Mouse (Mus musculus): ENCODE measurements around the gene Wwtr1. TPM values are rescaled to one million over a fixed set of nuclear protein-coding genes. Genes with fewer than 3 reads are reported as not detected.

The Wwtr1 gene
- polyA plus RNA-seq, 2 experiments, result 0.93 to 1.5 TPM

GRCm38 (mm10) chr3:57420660-57421059, 155.1 kb downstream of the Wwtr1 start:
- no peak for DNase-seq (ENCODE audit: low read depth in 3 of 3, low spot score in 3 of 3)
- Histone ChIP-seq H3K4me1 (replicated peaks; ENCODE audit: control insufficient read depth in 2 of 2, insufficient read depth in 2 of 2, low read length in 1 of 2) (peaks cover 0 to 3% of the 10 kb centered on the region in 2 experiments; a peak in 1 of 4 replicates), H3K4me3 (ENCODE audit: insufficient read depth in 1 of 2, low read depth in 2 of 2, low read length in 2 of 2) (no peak overlapping the region), H3K36me3 (replicated peaks; ENCODE audit: control insufficient read depth, insufficient read depth, low read depth) (no peaks in the 10 kb centered on the region), H3K9me3 (ENCODE audit: control insufficient read depth, low read length) (no peaks in the 10 kb centered on the region), H3K4me2 (ENCODE audit: low read depth) (no peak overlapping the region), H3K9ac (replicated peaks) (no peak overlapping the region), H3K27ac (no peak overlapping the region), H3K27me3 (ENCODE audit: control insufficient read depth, insufficient read depth, low read length) (no peaks in the 10 kb centered on the region)
- no peak for TF ChIP-seq CTCF (IDR thresholded peaks at IDR 0.05; ENCODE audit: low read depth)
- TF ChIP-seq EP300 (IDR thresholded peaks at IDR 0.05; ENCODE audit: low read depth), result no peak
- ATAC-seq (ENCODE audit: insufficient read depth), result no peak
- 68% methylated on average over 1 of the region's 1 CpGs for WGBS (ENCODE audit: insufficient replicate concordance)

- WGBS (ENCODE audit: insufficient replicate concordance), result 48% methylated on average over 2 of the region's 2 CpGs
- ATAC-seq (ENCODE audit: insufficient read depth), result no peak
- no peak for DNase-seq (ENCODE audit: low read depth in 3 of 3, low spot score in 3 of 3)
These were observed 155.5 kb downstream of the Wwtr1 start for GRCm38 (mm10) chr3:57420233-57420632.

DNA sequence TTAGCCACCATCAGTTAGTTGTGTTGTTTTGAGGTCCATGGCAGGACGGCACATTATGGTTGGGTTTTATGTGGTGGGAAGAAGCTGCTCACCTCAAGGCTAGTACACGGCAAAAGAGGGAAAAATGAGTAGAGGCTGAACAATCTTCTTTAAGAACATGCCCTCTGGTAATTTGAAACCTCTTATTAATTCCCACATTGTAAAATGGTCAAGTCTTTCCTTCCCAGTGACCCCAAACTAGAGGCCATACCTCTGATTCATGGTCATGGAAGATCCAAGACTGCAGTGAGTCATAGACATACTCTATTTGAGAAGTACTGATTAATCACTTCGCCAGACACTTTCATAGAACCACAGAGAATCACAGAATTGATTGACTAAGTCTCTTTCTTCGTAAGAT, 164.2 kb downstream of the Wwtr1 start:
- no peak for TF ChIP-seq EP300 (IDR thresholded peaks at IDR 0.05; ENCODE audit: low read depth)
- TF ChIP-seq CTCF (IDR thresholded peaks at IDR 0.05; ENCODE audit: low read depth), result no peak
- DNase-seq (ENCODE audit: low read depth in 3 of 3, low spot score in 3 of 3) (no peak), ATAC-seq (ENCODE audit: insufficient read depth) (no peak)
- H3K27ac ChIP-seq, result no peak overlapping the region
- no peaks in the 10 kb centered on the region for H3K27me3 ChIP-seq (ENCODE audit: control insufficient read depth, insufficient read depth, low read length)
- H3K9me3 ChIP-seq (ENCODE audit: control insufficient read depth, low read length), result no peaks in the 10 kb centered on the region
- H3K4me1 ChIP-seq (replicated peaks; ENCODE audit: control insufficient read depth in 2 of 2, insufficient read depth in 2 of 2, low read length in 1 of 2), result no peaks in the 10 kb centered on the region
- H3K36me3 ChIP-seq (replicated peaks; ENCODE audit: control insufficient read depth, insufficient read depth, low read depth), result no peaks in the 10 kb centered on the region
- H3K4me2 ChIP-seq (ENCODE audit: low read depth), result no peak overlapping the region
- no peak overlapping the region for H3K9ac ChIP-seq (replicated peaks)
- no peak overlapping the region for H3K4me3 ChIP-seq (ENCODE audit: insufficient read depth in 1 of 2, low read depth in 2 of 2, low read length in 2 of 2)
- WGBS (ENCODE audit: insufficient replicate concordance), result 57% methylated on average over 4 of the region's 4 CpGs

More at GRCm38 (mm10) chr3:57420233-57420632, 155.5 kb downstream of the Wwtr1 start:
- H3K27ac ChIP-seq, result no peak overlapping the region
- H3K9me3 ChIP-seq (ENCODE audit: control insufficient read depth, low read length), result no peaks in the 10 kb centered on the region
- H3K36me3 ChIP-seq (replicated peaks; ENCODE audit: control insufficient read depth, insufficient read depth, low read depth), result no peaks in the 10 kb centered on the region
- peaks cover 0 to 3% of the 10 kb centered on the region in 2 experiments; a peak in 1 of 4 replicates for H3K4me1 ChIP-seq (replicated peaks; ENCODE audit: control insufficient read depth in 2 of 2, insufficient read depth in 2 of 2, low read length in 1 of 2)
- H3K4me3 ChIP-seq (ENCODE audit: insufficient read depth in 1 of 2, low read depth in 2 of 2, low read length in 2 of 2), result no peak overlapping the region
- no peak overlapping the region for H3K4me2 ChIP-seq (ENCODE audit: low read depth)
- no peak overlapping the region for H3K9ac ChIP-seq (replicated peaks)
- TF ChIP-seq EP300 (IDR thresholded peaks at IDR 0.05; ENCODE audit: low read depth) (no peak), CTCF (IDR thresholded peaks at IDR 0.05; ENCODE audit: low read depth) (no peak)
- no peaks in the 10 kb centered on the region for H3K27me3 ChIP-seq (ENCODE audit: control insufficient read depth, insufficient read depth, low read length)

Small RNA genes within 50 kb of the gene (microRNA-seq; reads per million reads assigned to microRNA genes)
- not detected for gene Mir6377

Other genes starting within 250 kb of the Wwtr1 start
- 12.4 and 16.1 TPM in 2 replicates for gene Tm4sf4, start 150.6 kb downstream of the Wwtr1 start, polyA plus RNA-seq (2012; rRNA removed)
- gene Tm4sf4, start 150.6 kb downstream of the Wwtr1 start, polyA plus RNA-seq (2014; fragmentation: Nextera tagmentation; extraction: Ambion mirVana), result 34.2 and 38.1 TPM in 2 replicates
- gene Commd2, start 75.8 kb upstream of the Wwtr1 start, polyA plus RNA-seq (2012; rRNA removed), result 13.8 and 19.5 TPM in 2 replicates
- 42.2 and 43.6 TPM in 2 replicates for gene Commd2, start 75.8 kb upstream of the Wwtr1 start, polyA plus RNA-seq (2014; fragmentation: Nextera tagmentation; extraction: Ambion mirVana)
- gene Ankub1, start 116.9 kb upstream of the Wwtr1 start, polyA plus RNA-seq (2012; rRNA removed), result 0.01 TPM in 1 of 2 replicates, not detected in the other
- not detected in 2 replicates for gene Ankub1, start 116.9 kb upstream of the Wwtr1 start, polyA plus RNA-seq (2014; fragmentation: Nextera tagmentation; extraction: Ambion mirVana)
- 7.1 and 9.7 TPM in 2 replicates for gene Rnf13, start 160.2 kb upstream of the Wwtr1 start, polyA plus RNA-seq (2012; rRNA removed)
- gene Rnf13, start 160.2 kb upstream of the Wwtr1 start, polyA plus RNA-seq (2014; fragmentation: Nextera tagmentation; extraction: Ambion mirVana), result 31.0 and 34.7 TPM in 2 replicates

All from liver, embryonic 14.5 days (tissue).